Mouse (Mus musculus): Measurements from ENCODE around the gene Cyp46a1. TPM values are rescaled to one million over a fixed set of nuclear protein-coding genes. Genes with fewer than 3 reads are reported as not detected.

The Cyp46a1 gene
- polyA plus RNA-seq, 1 experiment from 2014 or later: 32.2 TPM

GRCm38 (mm10) chr12:108348151-108348550, 14.0 kb downstream of the Cyp46a1 start:
- no peaks in the 10 kb centered on the region for H3K9me3 ChIP-seq
- H3K27me3 ChIP-seq: peaks cover 13% of the 10 kb centered on the region
- H3K4me3 ChIP-seq: no peak overlapping the region
- peaks cover 9% of the 10 kb centered on the region for H3K4me1 ChIP-seq (replicated peaks)
- WGBS: 84% methylated on average over 8 of the region's 8 CpGs
- H3K4me2 ChIP-seq: no peak overlapping the region
- no peak overlapping the region for H3K27ac ChIP-seq (replicated peaks)
- ATAC-seq (ENCODE audit: low FRiP score, low read depth): no peak
- no peaks in the 10 kb centered on the region for H3K36me3 ChIP-seq
- no peak overlapping the region for H3K9ac ChIP-seq

GRCm38 (mm10) chr12:108349026-108349425, 14.8 kb downstream of the Cyp46a1 start:
- H3K27me3 ChIP-seq: peaks cover 19% of the 10 kb centered on the region
- H3K9ac ChIP-seq: no peak overlapping the region
- ATAC-seq (ENCODE audit: low FRiP score, low read depth): no peak
- H3K4me1 ChIP-seq (replicated peaks): peaks cover 9% of the 10 kb centered on the region
- no peaks in the 10 kb centered on the region for H3K36me3 ChIP-seq
- no peak overlapping the region for H3K4me3 ChIP-seq
- H3K4me2 ChIP-seq: no peak overlapping the region
- WGBS: 64% methylated on average over 5 of the region's 5 CpGs
- H3K27ac ChIP-seq (replicated peaks): no peak overlapping the region
- H3K9me3 ChIP-seq: no peaks in the 10 kb centered on the region

- 85% methylated on average over 10 of the region's 10 CpGs for WGBS
- no peaks in the 10 kb centered on the region for H3K36me3 ChIP-seq
- no peak overlapping the region for H3K4me3 ChIP-seq
- peaks cover 19% of the 10 kb centered on the region for H3K27me3 ChIP-seq
- peaks cover 9% of the 10 kb centered on the region for H3K4me1 ChIP-seq (replicated peaks)
- ATAC-seq (ENCODE audit: low FRiP score, low read depth): no peak
- no peak overlapping the region for H3K9ac ChIP-seq
- no peak overlapping the region for H3K4me2 ChIP-seq
- no peak overlapping the region for H3K27ac ChIP-seq (replicated peaks)
- H3K9me3 ChIP-seq: no peaks in the 10 kb centered on the region
These were observed 16.8 kb downstream of the Cyp46a1 start for GRCm38 (mm10) chr12:108350931-108351330.

- Histone ChIP-seq H3K9ac (no peak overlapping the region), H3K36me3 (no peaks in the 10 kb centered on the region), H3K9me3 (no peaks in the 10 kb centered on the region), H3K4me1 (replicated peaks) (peaks cover 9% of the 10 kb centered on the region), H3K27me3 (peaks cover 19% of the 10 kb centered on the region), H3K4me3 (peak overlapping the region; percentile 10), H3K4me2 (peak overlapping the region; percentile 46), H3K27ac (replicated peaks) (0 out of 2 replicates have a peak overlapping the region, but pooled peaks have one; percentile 30)
- 10% methylated on average over 35 of the region's 35 CpGs for WGBS
- no peak; the same call in 1 of the 2 replicates for ATAC-seq (ENCODE audit: low FRiP score, low read depth)
These were observed 18.4 kb downstream of the Cyp46a1 start for GRCm38 (mm10) chr12:108352371-108353136.

DNA sequence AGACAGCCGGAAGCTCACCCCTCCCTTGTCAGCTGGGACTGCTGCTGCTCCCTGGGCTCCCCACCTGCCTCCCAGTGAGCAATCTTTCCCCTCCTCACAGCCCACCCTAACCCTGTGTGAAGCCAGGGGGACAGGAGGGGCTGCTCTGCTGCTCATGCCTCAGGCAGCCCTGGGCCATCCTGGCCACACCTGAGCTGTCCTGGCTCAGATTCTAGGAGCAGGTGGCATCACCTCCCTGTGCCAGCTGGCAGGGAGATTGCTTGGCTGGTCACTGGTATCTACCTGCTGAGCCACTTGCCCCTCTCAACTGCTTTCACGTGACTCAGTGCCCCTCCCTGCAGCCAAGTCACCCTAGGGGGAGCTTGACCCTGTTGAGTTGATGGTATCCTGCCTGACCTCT, 20.1 kb downstream of the Cyp46a1 start:
- H3K9ac ChIP-seq: no peak overlapping the region
- H3K4me2 ChIP-seq: no peak overlapping the region
- H3K27me3 ChIP-seq: peaks cover 19% of the 10 kb centered on the region
- no peak overlapping the region for H3K27ac ChIP-seq (replicated peaks)
- H3K9me3 ChIP-seq: no peaks in the 10 kb centered on the region
- no peaks in the 10 kb centered on the region for H3K36me3 ChIP-seq
- H3K4me3 ChIP-seq: no peak overlapping the region
- WGBS: 71% methylated on average over 2 of the region's 2 CpGs
- ATAC-seq (ENCODE audit: low FRiP score, low read depth): no peak; the same call in 1 of the 2 replicates
- peaks cover 9% of the 10 kb centered on the region for H3K4me1 ChIP-seq (replicated peaks)

DNA sequence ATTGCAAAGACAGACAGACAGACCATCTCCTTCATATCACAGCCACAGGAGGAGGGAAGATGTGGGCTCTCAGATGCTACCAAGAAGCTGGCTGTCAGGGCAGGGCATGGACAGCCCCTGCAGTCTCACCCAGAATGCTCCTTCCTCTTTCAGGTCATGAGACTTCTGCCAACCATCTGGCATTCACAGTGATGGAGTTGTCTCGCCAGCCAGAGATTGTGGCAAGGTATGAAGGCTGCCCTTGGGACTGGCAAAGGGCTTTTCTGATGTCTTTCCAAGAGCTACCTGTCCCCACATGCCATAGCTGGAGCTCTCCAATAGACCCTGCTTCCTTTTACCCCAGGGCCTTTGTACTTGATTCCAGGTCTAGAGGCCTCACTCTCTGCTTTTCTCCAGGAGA, 21.1 kb downstream of the Cyp46a1 start:
- H3K4me1 ChIP-seq (replicated peaks): peaks cover 9% of the 10 kb centered on the region
- no peak overlapping the region for H3K4me2 ChIP-seq
- no peaks in the 10 kb centered on the region for H3K9me3 ChIP-seq
- ATAC-seq (ENCODE audit: low FRiP score, low read depth): no peak
- no peak overlapping the region for H3K4me3 ChIP-seq
- H3K27ac ChIP-seq (replicated peaks): no peak overlapping the region
- H3K36me3 ChIP-seq: no peaks in the 10 kb centered on the region
- peaks cover 19% of the 10 kb centered on the region for H3K27me3 ChIP-seq
- 86% methylated on average over 1 of the region's 1 CpGs for WGBS
- no peak overlapping the region for H3K9ac ChIP-seq

DNA sequence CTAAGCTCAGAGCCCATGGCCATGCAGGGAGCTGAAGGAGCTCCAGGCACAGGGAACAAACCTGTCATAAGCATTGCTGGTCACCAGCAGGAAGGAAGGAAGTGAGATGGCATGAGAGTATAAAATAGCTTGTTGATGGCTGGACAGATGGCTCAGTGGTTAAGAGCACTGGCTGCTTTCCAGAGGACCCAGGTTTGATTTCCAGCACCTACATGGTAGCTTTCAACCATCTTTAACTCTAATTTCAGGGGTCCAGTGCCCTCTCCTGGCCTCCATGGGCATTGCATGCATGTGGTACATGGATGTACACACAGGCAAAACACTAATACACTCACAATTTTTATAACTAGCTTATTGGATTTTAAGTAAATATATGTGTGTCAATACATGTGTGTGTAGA, 21.8 kb downstream of the Cyp46a1 start:
- Histone ChIP-seq H3K27ac (replicated peaks) (no peak overlapping the region), H3K27me3 (peaks cover 18% of the 10 kb centered on the region), H3K4me2 (no peak overlapping the region), H3K9ac (no peak overlapping the region), H3K36me3 (no peaks in the 10 kb centered on the region), H3K9me3 (no peaks in the 10 kb centered on the region), H3K4me3 (no peak overlapping the region), H3K4me1 (replicated peaks) (peaks cover 9% of the 10 kb centered on the region)
- no peak for ATAC-seq (ENCODE audit: low FRiP score, low read depth)

DNA sequence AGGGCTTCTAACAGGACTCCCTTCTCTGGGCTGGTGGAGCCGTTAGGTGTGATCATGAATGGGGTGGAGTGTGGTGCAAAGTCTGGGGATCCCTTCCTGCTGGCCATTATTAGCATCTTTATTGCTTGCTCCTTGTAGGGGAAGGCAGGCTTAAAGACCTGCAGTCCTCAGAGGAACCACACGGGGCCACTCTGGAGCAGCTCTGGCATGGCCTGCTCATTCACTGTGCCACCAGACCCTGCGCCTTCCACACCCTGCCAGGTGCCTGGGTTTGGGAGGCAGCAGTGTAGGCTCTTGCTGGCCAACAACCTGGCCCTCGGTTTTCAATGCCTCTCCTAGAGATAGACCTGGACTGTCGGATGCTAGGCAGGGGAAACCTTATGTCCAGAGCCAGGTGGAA, 29.6 kb downstream of the Cyp46a1 start:
- WGBS: 5% methylated on average over 5 of the region's 5 CpGs
- no peak overlapping the region for H3K4me2 ChIP-seq
- no peaks in the 10 kb centered on the region for H3K9me3 ChIP-seq
- peak; percentile 76 for ATAC-seq (ENCODE audit: low FRiP score, low read depth)
- no peak overlapping the region for H3K9ac ChIP-seq
- H3K27ac ChIP-seq (replicated peaks): no peak overlapping the region
- H3K36me3 ChIP-seq: no peaks in the 10 kb centered on the region
- peaks cover 4% of the 10 kb centered on the region for H3K4me1 ChIP-seq (replicated peaks)
- H3K27me3 ChIP-seq: no peaks in the 10 kb centered on the region
- H3K4me3 ChIP-seq: no peak overlapping the region

- WGBS: 34% methylated on average over 3 of the region's 3 CpGs
These were observed 31.2 kb downstream of the Cyp46a1 start for GRCm38 (mm10) chr12:108365340-108365739.

GRCm38 (mm10) chr12:108365868-108366267, 31.7 kb downstream of the Cyp46a1 start:
- H3K4me3 ChIP-seq: no peak overlapping the region
- 75% methylated on average over 7 of the region's 7 CpGs for WGBS
- H3K4me2 ChIP-seq: no peak overlapping the region
- H3K9ac ChIP-seq: no peak overlapping the region
- H3K27me3 ChIP-seq: no peaks in the 10 kb centered on the region
- ATAC-seq (ENCODE audit: low FRiP score, low read depth): no peak
- H3K9me3 ChIP-seq: no peaks in the 10 kb centered on the region
- no peaks in the 10 kb centered on the region for H3K36me3 ChIP-seq
- H3K27ac ChIP-seq (replicated peaks): no peak overlapping the region
- H3K4me1 ChIP-seq (replicated peaks): peaks cover 8% of the 10 kb centered on the region

More at GRCm38 (mm10) chr12:108365340-108365739, 31.2 kb downstream of the Cyp46a1 start:
- no peak overlapping the region for H3K9ac ChIP-seq
- H3K36me3 ChIP-seq: no peaks in the 10 kb centered on the region
- no peak overlapping the region for H3K4me3 ChIP-seq
- ATAC-seq (ENCODE audit: low FRiP score, low read depth): no peak
- H3K27ac ChIP-seq (replicated peaks): no peak overlapping the region
- H3K27me3 ChIP-seq: no peaks in the 10 kb centered on the region
- H3K9me3 ChIP-seq: no peaks in the 10 kb centered on the region
- peaks cover 8% of the 10 kb centered on the region for H3K4me1 ChIP-seq (replicated peaks)
- no peak overlapping the region for H3K4me2 ChIP-seq

DNA sequence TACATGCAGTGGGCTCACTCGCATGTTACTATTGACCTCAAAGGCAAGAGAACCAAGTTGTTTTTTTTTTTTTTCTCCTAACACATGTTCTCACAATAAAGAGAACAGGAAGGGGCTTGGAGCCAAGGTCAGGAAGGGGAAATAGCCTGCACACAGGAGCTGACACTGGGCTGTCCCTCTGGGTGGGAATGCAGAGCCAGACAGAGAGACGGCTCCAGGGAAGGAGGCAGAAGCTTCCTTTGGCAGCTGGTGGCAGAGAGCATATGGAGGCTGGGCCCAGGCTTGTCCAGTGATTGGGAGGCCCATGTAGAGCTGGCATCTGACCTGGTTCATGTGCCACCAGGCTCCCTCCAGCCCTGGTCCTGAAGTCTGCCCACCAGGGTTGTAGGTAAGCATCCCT, 33.7 kb downstream of the Cyp46a1 start:
- no peak overlapping the region for H3K4me2 ChIP-seq
- 75% methylated on average over 2 of the region's 2 CpGs for WGBS
- no peaks in the 10 kb centered on the region for H3K9me3 ChIP-seq
- no peak for ATAC-seq (ENCODE audit: low FRiP score, low read depth)
- H3K9ac ChIP-seq: no peak overlapping the region
- H3K36me3 ChIP-seq: no peaks in the 10 kb centered on the region
- no peak overlapping the region for H3K4me3 ChIP-seq
- no peaks in the 10 kb centered on the region for H3K27me3 ChIP-seq
- peaks cover 11% of the 10 kb centered on the region for H3K4me1 ChIP-seq (replicated peaks)
- no peak overlapping the region; the same call in 1 of the 2 replicates for H3K27ac ChIP-seq (replicated peaks)

DNA sequence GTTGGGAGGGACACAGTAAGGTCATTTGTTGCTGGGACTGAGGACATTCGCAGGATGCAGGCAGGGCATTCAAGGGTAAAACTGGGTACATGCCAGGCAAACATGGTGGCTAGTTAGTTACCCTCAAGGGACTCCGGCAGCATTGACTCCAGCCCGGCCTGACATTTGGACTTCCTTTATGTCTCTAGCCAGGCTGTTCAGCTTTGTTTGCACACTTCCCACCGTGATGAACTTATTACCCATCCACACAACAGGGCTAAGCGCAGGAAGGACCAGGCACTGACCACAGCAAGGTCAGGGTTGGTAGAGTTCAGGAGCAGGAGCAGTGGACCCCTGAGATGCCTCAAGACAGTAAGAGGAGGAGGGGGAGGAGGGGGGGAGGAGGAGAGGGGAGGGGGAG, 34.7 kb downstream of the Cyp46a1 start:
- Histone ChIP-seq H3K27me3 (no peaks in the 10 kb centered on the region), H3K4me3 (no peak overlapping the region), H3K9me3 (no peaks in the 10 kb centered on the region), H3K27ac (replicated peaks) (no peak overlapping the region), H3K36me3 (no peaks in the 10 kb centered on the region), H3K9ac (no peak overlapping the region), H3K4me2 (no peak overlapping the region), H3K4me1 (replicated peaks) (peaks cover 11% of the 10 kb centered on the region)
- no peak for ATAC-seq (ENCODE audit: low FRiP score, low read depth)
- 46% methylated on average over 5 of the region's 5 CpGs for WGBS

Measured in hindbrain, embryonic 15.5 days (tissue).